In genomic region chr12:117085661-117086335, GRCm38 (mm10) we compare ENCODE assay signal across 8 mouse cellular contexts.
DNase-seq lines count a peak whose midpoint lies in the region; ATAC-seq and TF ChIP-seq lines count a peak whose summit lies in the region.
"Had no signal": no experiment of that assay in that cellular context is flagged by ENCODE, and none has a peak within 500 bp of the region (broad histone marks: within the 10 kb centered on the region; RNA-seq: fewer than 3 reads in every experiment).

No protein-coding gene starts in this region.

- H3K4me3 ChIP-seq in hindbrain, embryonic 16.5 days (ENCODE audit: low read length): no peak overlapping the region
- H3K4me3 ChIP-seq in hindbrain, embryonic 12.5 days: no peak overlapping the region

- H3K36me3 ChIP-seq in hindbrain, embryonic 16.5 days (ENCODE audit: control insufficient read depth, insufficient read depth, low read length): no peaks in the 10 kb centered on the region
- no peaks in the 10 kb centered on the region for H3K36me3 ChIP-seq in hindbrain, embryonic 12.5 days

- no peaks in the 10 kb centered on the region for H3K27me3 ChIP-seq in hindbrain, embryonic 16.5 days (replicated peaks; ENCODE audit: control insufficient read depth, insufficient read depth, low read length)
- no peaks in the 10 kb centered on the region for H3K27me3 ChIP-seq in hindbrain, embryonic 12.5 days

- TF ChIP-seq POLR2A in brain, embryonic 14.5 days (IDR thresholded peaks at IDR 0.05; ENCODE audit: borderline replicate concordance, extremely low read depth, insufficient read depth, insufficient read length, poor library complexity, severe bottlenecking): no peak

- peaks cover 12% of the 10 kb centered on the region for H3K4me1 ChIP-seq in hindbrain, embryonic 16.5 days (ENCODE audit: control insufficient read depth, insufficient read depth, low read depth, low read length)
- H3K4me1 ChIP-seq in hindbrain, embryonic 12.5 days: peaks cover 14% of the 10 kb centered on the region

- TF ChIP-seq CTCF in brain, embryonic 14.5 days (IDR thresholded peaks at IDR 0.05; ENCODE audit: borderline replicate concordance, extremely low read depth, insufficient read depth, insufficient read length): no peak

- no peak overlapping the region for H3K9ac ChIP-seq in hindbrain, embryonic 16.5 days (ENCODE audit: low read depth, low read length)
- no peak overlapping the region for H3K9ac ChIP-seq in hindbrain, embryonic 12.5 days

- peak; percentile 54 for DNase-seq in adrenal gland, postnatal 14 days
- DNase-seq in brain, embryonic 14.5 days (ENCODE audit: low read depth): peak; percentile 85
- DNase-seq in layer of hippocampus, postnatal 14 days (ENCODE audit: low spot score in 2 of 2): peak; percentile 61 to 84
- no peak for DNase-seq in thymus, postnatal 36 days

- no peak overlapping the region for H3K27ac ChIP-seq in hindbrain, embryonic 16.5 days (ENCODE audit: low read depth, low read length)
- no peak overlapping the region for H3K27ac ChIP-seq in hindbrain, embryonic 12.5 days
- H3K27ac ChIP-seq: stomach, postnatal 0 days had no signal

- H3K4me2 ChIP-seq in hindbrain, embryonic 16.5 days (ENCODE audit: low read length): no peak overlapping the region
- no peak overlapping the region for H3K4me2 ChIP-seq in hindbrain, embryonic 12.5 days (replicated peaks)

- 52% methylated on average over 1 of the region's 1 CpGs for WGBS in hindbrain, embryonic 16.5 days
- WGBS in hindbrain, embryonic 12.5 days: 66% methylated on average over 1 of the region's 1 CpGs

- 0 out of 2 replicates have a peak, but pooled peaks have one; percentile 29 for ATAC-seq in hindbrain, embryonic 16.5 days
- ATAC-seq in hindbrain, embryonic 12.5 days (ENCODE audit: low FRiP score): no peak
- no peak for ATAC-seq in monocyte, adult 5-6 weeks (replicated peaks; ENCODE audit: insufficient number of reproducible peaks, low FRiP score, low TSS enrichment, poor library complexity, severe bottlenecking)

- no peaks in the 10 kb centered on the region for H3K9me3 ChIP-seq in hindbrain, embryonic 16.5 days (ENCODE audit: control insufficient read depth, low read length)
- H3K9me3 ChIP-seq in hindbrain, embryonic 12.5 days (replicated peaks): no peaks in the 10 kb centered on the region

Comparison
In these comparisons a context has a peak if more than half of its experiments do, and no peak if none do; other contexts are left out.
1. DNase-seq: peak in adrenal gland, postnatal 14 days (single experiment), brain, embryonic 14.5 days (single experiment) and layer of hippocampus, postnatal 14 days (2 of 2); none in thymus, postnatal 36 days (0 of 2).